Mouse (Mus musculus): ENCODE results near the gene Lrrc29.

DNA sequence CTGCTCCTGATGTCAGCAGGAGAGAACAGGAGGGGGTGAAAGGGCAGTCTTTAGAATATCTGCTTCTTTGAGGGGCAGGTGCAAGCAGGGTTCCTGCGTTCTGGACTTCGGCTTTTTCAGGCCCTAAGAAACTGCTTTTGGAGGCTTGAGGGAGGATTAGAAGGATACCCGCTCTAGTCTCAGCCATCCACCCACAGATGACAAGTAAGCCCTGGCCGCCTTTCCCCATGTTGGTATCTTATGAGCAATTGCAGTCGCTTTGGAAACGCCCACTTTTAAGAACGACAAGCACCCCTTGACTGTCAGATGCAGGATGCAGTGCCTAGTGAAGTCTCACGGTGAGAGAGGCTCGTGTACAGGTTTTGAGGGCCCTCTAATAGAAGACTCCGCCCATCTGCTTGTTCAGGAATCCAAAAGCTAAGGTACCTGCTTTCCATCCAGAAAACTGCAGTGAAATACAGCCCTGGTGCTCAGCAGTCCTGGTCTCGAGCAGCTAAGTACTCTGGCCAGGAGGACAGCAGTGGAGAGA lies 7.4 kb downstream of the Lrrc29 start:
- TF ChIP-seq CTCF (IDR thresholded peaks at IDR 0.05; ENCODE audit: low read depth, low read length) (no peak), POLR2A (IDR thresholded peaks at IDR 0.05; ENCODE audit: insufficient read depth, low read length) (no peak), EP300 (IDR thresholded peaks at IDR 0.05; ENCODE audit: insufficient read depth, low read depth, low read length) (no peak)

All from ES-Bruce4 (cell line).